Mouse (Mus musculus): ENCODE measurements around the gene Frmd4b.
"Not testable (repeated sequence)": the region's sequence is repeated elsewhere in the genome, so short reads cannot be mapped to it uniquely, and the experiment has no call there.

The Frmd4b gene

GRCm38 (mm10) chr6:97265240-97265639, 352.1 kb downstream of the Frmd4b start:
- no peak for DNase-seq (ENCODE audit: low read depth, low spot score)

DNA sequence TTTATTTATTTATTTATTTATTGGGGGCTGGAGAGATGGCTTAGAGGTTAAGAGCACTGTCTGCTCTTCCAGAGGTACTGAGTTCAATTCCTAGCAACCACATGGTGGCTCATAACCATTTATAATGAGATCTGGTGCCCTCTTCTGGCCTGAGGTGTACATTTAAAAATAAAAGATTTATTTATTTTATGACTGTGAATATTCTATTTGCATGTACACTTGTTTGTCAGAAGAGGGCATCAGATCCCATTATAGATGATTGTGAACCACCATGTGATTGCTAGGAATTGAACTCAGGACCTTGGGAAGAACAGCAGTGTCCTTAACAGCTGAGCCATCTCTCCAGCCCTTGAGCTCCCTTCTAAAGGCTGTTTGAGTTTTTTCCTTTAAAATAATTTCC, 353.6 kb downstream of the Frmd4b start:
- DNase-seq (ENCODE audit: low read depth, low spot score): not testable (repeated sequence)

DNA sequence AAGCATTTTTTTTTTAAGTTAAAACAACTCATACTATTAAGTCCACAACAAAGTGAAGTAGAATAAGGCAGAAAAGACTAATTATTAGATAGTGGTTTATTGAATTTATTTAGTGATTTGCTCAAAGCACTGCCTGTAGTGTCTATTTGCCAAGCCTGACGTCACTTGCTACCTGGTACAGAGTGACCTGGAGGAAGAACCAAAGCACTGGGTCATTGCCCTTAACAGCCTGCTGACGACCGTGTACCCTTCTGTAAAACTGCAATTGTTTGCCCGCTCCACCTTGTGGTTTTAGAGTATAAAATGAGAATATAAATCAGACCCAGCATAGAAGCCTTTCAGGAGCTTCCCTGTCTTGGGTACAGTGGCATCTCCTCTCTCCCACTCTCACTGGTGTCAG, 355.1 kb downstream of the Frmd4b start:
- no peak for DNase-seq (ENCODE audit: low read depth, low spot score)

DNA sequence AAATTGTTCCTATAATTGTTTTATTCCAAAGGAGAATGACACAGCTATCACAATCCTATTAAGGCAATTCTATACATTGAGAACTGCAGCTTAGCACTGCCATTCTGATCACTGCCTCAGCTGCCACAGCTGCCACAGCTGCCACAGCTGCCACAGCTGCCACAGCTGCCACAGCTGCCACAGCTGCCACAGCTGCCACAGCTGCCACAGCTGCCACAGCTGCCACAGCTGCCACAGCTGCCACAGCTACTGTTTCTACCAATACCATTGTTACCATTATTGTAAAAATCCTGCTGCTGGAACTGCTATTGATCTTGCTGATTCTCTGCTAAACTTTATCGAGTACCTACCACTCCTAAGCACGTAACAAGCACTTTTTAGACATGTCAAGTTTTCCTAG, 357.4 kb downstream of the Frmd4b start:
- DNase-seq (ENCODE audit: low read depth, low spot score): not testable (repeated sequence)

- no peak for DNase-seq (ENCODE audit: low read depth, low spot score)
These were observed 358.9 kb downstream of the Frmd4b start for GRCm38 (mm10) chr6:97258489-97258888.

- no peak for DNase-seq (ENCODE audit: low read depth, low spot score)
These were observed 364.6 kb downstream of the Frmd4b start, which contains the start of gene Lmod3 for GRCm38 (mm10) chr6:97252711-97253221. TSS of gene Lmod3 (minus strand) at chr6:97252759.

DNA sequence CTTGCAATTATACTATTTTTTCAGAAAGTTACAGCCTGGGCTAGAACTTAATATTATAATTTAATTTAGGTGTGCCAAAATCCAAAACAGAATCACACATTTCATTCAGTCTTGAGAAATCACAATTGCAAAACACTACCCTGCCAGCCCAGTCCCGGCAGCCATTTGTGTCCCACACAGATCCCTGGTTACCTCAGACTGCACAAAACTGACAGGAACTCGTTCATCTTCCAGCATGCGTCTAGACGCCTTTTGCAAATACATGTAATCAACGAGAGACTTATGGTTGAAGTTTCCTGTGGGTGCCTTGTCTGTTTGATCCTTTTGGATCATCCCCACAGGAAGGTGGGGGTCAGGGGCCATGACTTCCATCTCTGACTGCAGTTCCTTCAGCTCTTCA, 365.3 kb downstream of the Frmd4b start:
- DNase-seq (ENCODE audit: low read depth, low spot score): no peak

DNA sequence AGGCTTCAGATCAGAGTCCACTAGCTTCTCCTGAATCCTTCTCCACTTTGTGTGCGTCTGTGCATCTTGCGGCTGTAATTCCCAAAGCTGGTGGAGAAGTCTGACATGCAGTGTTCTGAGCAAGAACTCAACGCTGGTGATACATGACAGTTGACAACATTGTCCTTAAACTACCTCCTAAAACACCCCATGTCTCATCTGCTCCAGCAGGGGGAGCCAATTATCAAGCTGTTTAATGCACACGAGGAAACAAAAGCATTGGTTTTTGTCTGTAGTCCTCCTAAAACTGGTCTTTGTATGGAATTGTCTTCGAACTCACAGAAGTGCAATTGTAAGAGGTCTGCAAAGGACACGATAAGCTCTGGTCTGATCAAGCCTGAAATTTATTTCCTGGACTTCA, 366.4 kb downstream of the Frmd4b start:
- DNase-seq (ENCODE audit: low read depth, low spot score): no peak

DNA sequence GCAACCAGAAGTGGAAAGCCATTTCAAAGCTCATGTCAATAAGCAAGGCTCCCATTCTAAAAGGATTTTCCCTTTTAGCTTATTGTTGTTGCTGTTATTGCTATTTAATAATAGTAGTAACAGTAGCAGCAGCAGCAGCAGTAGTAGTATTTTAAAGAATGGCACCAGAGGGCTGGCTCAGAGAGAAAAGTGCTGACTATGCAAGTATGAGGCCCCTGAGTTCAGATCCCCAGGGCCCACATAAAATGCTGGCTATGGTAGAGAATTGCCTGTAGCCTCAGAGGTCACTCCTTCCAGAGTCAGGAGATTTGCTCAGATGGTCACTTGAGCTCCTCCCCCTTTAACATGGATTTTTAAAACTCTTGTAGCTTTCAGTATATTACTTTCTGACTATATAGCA, 372.1 kb downstream of the Frmd4b start:
- DNase-seq (ENCODE audit: low read depth, low spot score): no peak

DNA sequence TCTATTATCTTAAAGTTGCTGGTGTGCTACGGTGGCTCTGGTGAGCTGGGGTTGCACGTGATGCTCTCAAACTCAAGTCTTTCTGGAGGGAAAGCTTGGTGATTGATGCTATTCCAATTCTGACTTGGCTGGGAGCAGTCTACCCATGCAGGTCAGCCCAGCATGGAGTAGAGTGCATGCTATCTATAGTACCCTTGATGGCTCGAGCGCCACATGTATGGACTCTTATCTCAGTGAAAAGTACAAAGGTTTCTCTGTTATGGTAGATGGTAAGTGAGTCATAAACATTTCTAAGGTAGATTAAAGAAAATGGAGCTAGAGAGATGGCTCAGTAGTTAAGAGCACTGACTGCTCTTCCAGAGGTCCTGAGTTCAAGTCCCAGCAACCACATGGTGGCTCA, 374.8 kb downstream of the Frmd4b start:
- DNase-seq (ENCODE audit: low read depth, low spot score): no peak

DNA sequence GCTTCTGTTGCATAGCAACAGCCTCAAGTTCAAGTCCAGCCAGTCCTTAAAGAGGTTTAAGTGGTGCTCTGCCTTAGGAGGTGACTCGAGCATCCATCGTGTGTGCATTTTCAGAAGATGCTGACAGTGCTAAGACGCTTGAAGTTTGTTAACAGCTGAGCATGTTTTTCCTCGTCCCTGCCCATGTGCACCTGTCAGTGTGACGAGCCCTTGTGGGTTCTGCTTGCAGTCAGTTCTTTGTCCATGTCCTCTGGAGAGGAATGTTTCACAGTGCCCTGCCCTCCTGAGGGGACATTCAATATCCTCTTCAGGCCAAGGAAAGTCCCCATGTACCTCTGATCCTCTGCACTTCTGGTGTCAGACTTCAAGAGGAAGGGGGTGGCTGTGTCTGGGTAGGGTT, 377.2 kb downstream of the Frmd4b start:
- no peak for DNase-seq (ENCODE audit: low read depth, low spot score)

DNA sequence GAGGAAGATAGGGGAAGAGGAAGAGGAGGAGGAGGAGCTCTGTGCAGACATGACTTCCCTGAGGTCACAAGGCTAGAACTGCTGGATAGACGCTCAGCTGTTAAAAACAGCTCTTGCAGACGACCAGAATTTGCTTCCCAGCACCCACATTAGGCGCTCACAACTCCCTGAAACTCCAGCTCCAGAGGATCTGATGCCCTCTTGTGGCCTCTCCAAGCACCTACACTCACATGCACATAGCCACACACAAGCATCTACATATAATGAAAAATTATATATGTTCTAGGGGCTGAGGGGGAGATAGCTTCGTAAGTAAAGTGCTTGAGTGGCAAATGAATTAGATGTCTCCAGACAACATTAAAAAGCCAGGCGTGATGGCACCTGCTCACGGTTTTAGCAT, 378.0 kb downstream of the Frmd4b start:
- no peak for DNase-seq (ENCODE audit: low read depth, low spot score)
